Comparison of ENCODE assay signal across 25 mouse cellular contexts in the genomic region with DNA sequence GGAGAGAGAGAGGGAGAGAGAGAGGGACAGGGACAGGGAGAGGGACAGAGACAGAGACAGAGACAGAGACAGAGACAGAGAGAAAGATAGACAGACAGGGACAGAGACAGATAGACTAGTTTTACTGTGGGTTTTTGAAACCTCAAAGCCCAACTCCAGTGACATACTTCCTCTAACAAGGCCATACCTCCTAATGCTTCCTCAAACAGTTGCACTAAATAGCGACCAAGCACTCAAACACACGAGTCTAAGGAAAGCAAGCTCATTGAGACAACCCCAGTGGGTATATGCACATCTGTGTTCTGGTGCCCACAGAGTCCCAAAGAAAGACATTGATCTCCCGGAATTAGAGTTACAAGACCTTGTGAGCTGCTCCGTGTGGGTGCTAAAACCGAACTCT.
"Had no signal": no experiment of that assay in that cellular context is flagged by ENCODE, and none has a peak within 500 bp of the region (broad histone marks: within the 10 kb centered on the region; RNA-seq: fewer than 3 reads in every experiment).

No protein-coding gene starts in this region.

- H3K27ac ChIP-seq: heart, embryonic 10.5 days; hindbrain, embryonic 12.5 days; hindbrain, embryonic 14.5 days; intestine, embryonic 15.5 days; layer of hippocampus, adult 2 months; left cerebral cortex, adult 2 months; limb, embryonic 13.5 days; limb, embryonic 15.5 days; liver, embryonic 13.5 days; liver, embryonic 15.5 days had no signal

- H3K4me2 ChIP-seq: heart, embryonic 12.5 days; hindbrain, embryonic 12.5 days; hindbrain, embryonic 14.5 days; intestine, embryonic 15.5 days; limb, embryonic 13.5 days; limb, embryonic 15.5 days; liver, embryonic 11.5 days; liver, embryonic 13.5 days; liver, embryonic 15.5 days had no signal

- DNase-seq: gastrocnemius, postnatal 14 days; gastrocnemius, postnatal 36 days; heart, adult 18-20 months; heart, postnatal 10 days; heart, postnatal 4 days; kidney, adult 18-20 months; kidney, adult 8-10 months; kidney, postnatal 10 days; kidney, postnatal 25 days; kidney, postnatal 4 days; liver, embryonic 13.5 days had no signal

- H3K4me1 ChIP-seq: hindbrain, embryonic 12.5 days; intestine, embryonic 15.5 days; limb, embryonic 13.5 days; limb, embryonic 15.5 days; liver, embryonic 13.5 days; liver, embryonic 15.5 days had no signal

- H3K4me3 ChIP-seq: heart, embryonic 10.5 days; heart, embryonic 12.5 days; hindbrain, embryonic 12.5 days; intestine, embryonic 15.5 days; layer of hippocampus, adult 2 months; left cerebral cortex, adult 2 months; limb, embryonic 13.5 days; limb, embryonic 15.5 days; liver, embryonic 13.5 days; liver, embryonic 15.5 days had no signal

- ATAC-seq: hindbrain, embryonic 16.5 days; inflammation-experienced regulatory T-cells, adult 6 months; intestine, embryonic 15.5 days; intestine, postnatal 0 days had no signal

- H3K27me3 ChIP-seq: heart, embryonic 12.5 days; hindbrain, embryonic 12.5 days; intestine, embryonic 15.5 days; limb, embryonic 13.5 days; limb, embryonic 15.5 days; liver, embryonic 13.5 days; liver, embryonic 15.5 days had no signal

- H3K36me3 ChIP-seq: heart, embryonic 10.5 days; heart, embryonic 12.5 days; hindbrain, embryonic 12.5 days; intestine, embryonic 15.5 days; limb, embryonic 13.5 days; limb, embryonic 15.5 days; liver, embryonic 13.5 days; liver, embryonic 15.5 days had no signal

- H3K9me3 ChIP-seq: heart, embryonic 10.5 days; hindbrain, embryonic 12.5 days; intestine, embryonic 15.5 days; limb, embryonic 15.5 days; liver, embryonic 13.5 days; liver, embryonic 15.5 days had no signal

- H3K9ac ChIP-seq: heart, embryonic 12.5 days; hindbrain, embryonic 12.5 days; hindbrain, embryonic 14.5 days; intestine, embryonic 15.5 days; limb, embryonic 13.5 days; limb, embryonic 15.5 days; liver, embryonic 13.5 days; liver, embryonic 15.5 days had no signal
